Mouse (Mus musculus): ENCODE results near the gene Sdsl. TPM values are rescaled to one million over a fixed set of nuclear protein-coding genes. Genes with fewer than 3 reads are reported as not detected.
"Not testable (repeated sequence)": the region's sequence is repeated elsewhere in the genome, so short reads cannot be mapped to it uniquely, and the experiment has no call there.

Sdsl gene
- polyA plus RNA-seq, 1 experiment from 2014 or later, result 8.6 TPM

GRCm38 (mm10) chr5:120500609-120501008, 28.0 kb upstream of the Sdsl start:
- not testable (repeated sequence) for ATAC-seq (replicated peaks; ENCODE audit: insufficient number of reproducible peaks, low FRiP score, low TSS enrichment); H3K27ac ChIP-seq (ENCODE audit: low read depth, low read length); H3K27me3 ChIP-seq (ENCODE audit: control insufficient read depth, insufficient read depth, low read length); H3K36me3 ChIP-seq (ENCODE audit: control insufficient read depth, insufficient read depth, low read length); H3K9me3 ChIP-seq (replicated peaks; ENCODE audit: control insufficient read depth, low read length); H3K4me2 ChIP-seq; H3K4me3 ChIP-seq (ENCODE audit: low read depth, low read length); H3K9ac ChIP-seq (ENCODE audit: low read depth, low read length)
- peaks cover 12% of the 10 kb centered on the region for H3K4me1 ChIP-seq (ENCODE audit: control insufficient read depth, insufficient read depth, low read length)
- WGBS (ENCODE audit: insufficient replicate concordance), result 85% methylated on average over 9 of the region's 9 CpGs

- 84% methylated on average over 4 of the region's 4 CpGs for WGBS (ENCODE audit: insufficient replicate concordance)
- Histone ChIP-seq H3K4me2 (no peak overlapping the region), H3K9me3 (replicated peaks; ENCODE audit: control insufficient read depth, low read length) (no peaks in the 10 kb centered on the region), H3K27me3 (ENCODE audit: control insufficient read depth, insufficient read depth, low read length) (no peaks in the 10 kb centered on the region), H3K27ac (ENCODE audit: low read depth, low read length) (no peak overlapping the region), H3K9ac (ENCODE audit: low read depth, low read length) (no peak overlapping the region), H3K36me3 (ENCODE audit: control insufficient read depth, insufficient read depth, low read length) (no peaks in the 10 kb centered on the region), H3K4me1 (ENCODE audit: control insufficient read depth, insufficient read depth, low read length) (peaks cover 9% of the 10 kb centered on the region), H3K4me3 (ENCODE audit: low read depth, low read length) (no peak overlapping the region)
- no peak for ATAC-seq (replicated peaks; ENCODE audit: insufficient number of reproducible peaks, low FRiP score, low TSS enrichment)
Observed at GRCm38 (mm10) chr5:120499202-120499601, 26.6 kb upstream of the Sdsl start.

GRCm38 (mm10) chr5:120497071-120497470, 24.5 kb upstream of the Sdsl start:
- H3K4me3 ChIP-seq (ENCODE audit: low read depth, low read length), result no peak overlapping the region
- H3K36me3 ChIP-seq (ENCODE audit: control insufficient read depth, insufficient read depth, low read length), result no peaks in the 10 kb centered on the region
- no peak overlapping the region for H3K4me2 ChIP-seq
- WGBS (ENCODE audit: insufficient replicate concordance), result 82% methylated on average over 3 of the region's 3 CpGs
- H3K4me1 ChIP-seq (ENCODE audit: control insufficient read depth, insufficient read depth, low read length), result peaks cover under 1% of the 10 kb centered on the region
- no peak overlapping the region for H3K27ac ChIP-seq (ENCODE audit: low read depth, low read length)
- no peaks in the 10 kb centered on the region for H3K27me3 ChIP-seq (ENCODE audit: control insufficient read depth, insufficient read depth, low read length)
- no peak overlapping the region for H3K9ac ChIP-seq (ENCODE audit: low read depth, low read length)
- no peak for ATAC-seq (replicated peaks; ENCODE audit: insufficient number of reproducible peaks, low FRiP score, low TSS enrichment)
- no peaks in the 10 kb centered on the region for H3K9me3 ChIP-seq (replicated peaks; ENCODE audit: control insufficient read depth, low read length)

- Histone ChIP-seq H3K4me2 (no peak overlapping the region), H3K36me3 (ENCODE audit: control insufficient read depth, insufficient read depth, low read length) (no peaks in the 10 kb centered on the region), H3K9me3 (replicated peaks; ENCODE audit: control insufficient read depth, low read length) (no peaks in the 10 kb centered on the region), H3K4me3 (ENCODE audit: low read depth, low read length) (no peak overlapping the region), H3K4me1 (ENCODE audit: control insufficient read depth, insufficient read depth, low read length) (no peaks in the 10 kb centered on the region), H3K27ac (ENCODE audit: low read depth, low read length) (no peak overlapping the region), H3K9ac (ENCODE audit: low read depth, low read length) (no peak overlapping the region), H3K27me3 (ENCODE audit: control insufficient read depth, insufficient read depth, low read length) (no peaks in the 10 kb centered on the region)
- WGBS (ENCODE audit: insufficient replicate concordance), result 85% methylated on average over 13 of the region's 13 CpGs
- no peak for ATAC-seq (replicated peaks; ENCODE audit: insufficient number of reproducible peaks, low FRiP score, low TSS enrichment)
Observed at GRCm38 (mm10) chr5:120495703-120496226, 23.2 kb upstream of the Sdsl start.

GRCm38 (mm10) chr5:120495064-120495702, 22.6 kb upstream of the Sdsl start:
- Histone ChIP-seq H3K27me3 (ENCODE audit: control insufficient read depth, insufficient read depth, low read length) (no peaks in the 10 kb centered on the region), H3K36me3 (ENCODE audit: control insufficient read depth, insufficient read depth, low read length) (no peaks in the 10 kb centered on the region), H3K4me3 (ENCODE audit: low read depth, low read length) (no peak overlapping the region), H3K4me2 (no peak overlapping the region), H3K27ac (ENCODE audit: low read depth, low read length) (no peak overlapping the region), H3K4me1 (ENCODE audit: control insufficient read depth, insufficient read depth, low read length) (no peaks in the 10 kb centered on the region), H3K9me3 (replicated peaks; ENCODE audit: control insufficient read depth, low read length) (no peaks in the 10 kb centered on the region), H3K9ac (ENCODE audit: low read depth, low read length) (no peak overlapping the region)
- 67% methylated on average over 10 of the region's 10 CpGs for WGBS (ENCODE audit: insufficient replicate concordance)
- no peak for ATAC-seq (replicated peaks; ENCODE audit: insufficient number of reproducible peaks, low FRiP score, low TSS enrichment)

- no peak overlapping the region for H3K4me2 ChIP-seq
- ATAC-seq (replicated peaks; ENCODE audit: insufficient number of reproducible peaks, low FRiP score, low TSS enrichment), result no peak
- no peak overlapping the region for H3K27ac ChIP-seq (ENCODE audit: low read depth, low read length)
- no peaks in the 10 kb centered on the region for H3K9me3 ChIP-seq (replicated peaks; ENCODE audit: control insufficient read depth, low read length)
- no peak overlapping the region for H3K9ac ChIP-seq (ENCODE audit: low read depth, low read length)
- no peaks in the 10 kb centered on the region for H3K27me3 ChIP-seq (ENCODE audit: control insufficient read depth, insufficient read depth, low read length)
- H3K36me3 ChIP-seq (ENCODE audit: control insufficient read depth, insufficient read depth, low read length), result no peaks in the 10 kb centered on the region
- H3K4me1 ChIP-seq (ENCODE audit: control insufficient read depth, insufficient read depth, low read length), result no peaks in the 10 kb centered on the region
- no peak overlapping the region for H3K4me3 ChIP-seq (ENCODE audit: low read depth, low read length)
- WGBS (ENCODE audit: insufficient replicate concordance), result 78% methylated on average over 9 of the region's 9 CpGs
Observed at GRCm38 (mm10) chr5:120493873-120494395, 21.3 kb upstream of the Sdsl start.

GRCm38 (mm10) chr5:120493440-120493839, 20.8 kb upstream of the Sdsl start:
- H3K4me3 ChIP-seq (ENCODE audit: low read depth, low read length), result no peak overlapping the region
- H3K4me2 ChIP-seq, result no peak overlapping the region
- no peak overlapping the region for H3K27ac ChIP-seq (ENCODE audit: low read depth, low read length)
- 83% methylated on average over 6 of the region's 6 CpGs for WGBS (ENCODE audit: insufficient replicate concordance)
- no peaks in the 10 kb centered on the region for H3K9me3 ChIP-seq (replicated peaks; ENCODE audit: control insufficient read depth, low read length)
- no peaks in the 10 kb centered on the region for H3K27me3 ChIP-seq (ENCODE audit: control insufficient read depth, insufficient read depth, low read length)
- no peaks in the 10 kb centered on the region for H3K36me3 ChIP-seq (ENCODE audit: control insufficient read depth, insufficient read depth, low read length)
- ATAC-seq (replicated peaks; ENCODE audit: insufficient number of reproducible peaks, low FRiP score, low TSS enrichment), result no peak
- H3K4me1 ChIP-seq (ENCODE audit: control insufficient read depth, insufficient read depth, low read length), result no peaks in the 10 kb centered on the region
- H3K9ac ChIP-seq (ENCODE audit: low read depth, low read length), result no peak overlapping the region

- Histone ChIP-seq H3K27ac (ENCODE audit: low read depth, low read length) (no peak overlapping the region), H3K9ac (ENCODE audit: low read depth, low read length) (no peak overlapping the region), H3K4me3 (ENCODE audit: low read depth, low read length) (no peak overlapping the region), H3K4me1 (ENCODE audit: control insufficient read depth, insufficient read depth, low read length) (no peaks in the 10 kb centered on the region), H3K36me3 (ENCODE audit: control insufficient read depth, insufficient read depth, low read length) (0 out of 2 replicates have a peak, but pooled peaks cover under 1% of the 10 kb centered on the region), H3K4me2 (no peak overlapping the region), H3K9me3 (replicated peaks; ENCODE audit: control insufficient read depth, low read length) (no peaks in the 10 kb centered on the region), H3K27me3 (ENCODE audit: control insufficient read depth, insufficient read depth, low read length) (no peaks in the 10 kb centered on the region)
- ATAC-seq (replicated peaks; ENCODE audit: insufficient number of reproducible peaks, low FRiP score, low TSS enrichment), result no peak
- 70% methylated on average over 11 of the region's 11 CpGs for WGBS (ENCODE audit: insufficient replicate concordance)
Observed at GRCm38 (mm10) chr5:120492437-120492836, 19.8 kb upstream of the Sdsl start.

- Histone ChIP-seq H3K9me3 (replicated peaks; ENCODE audit: control insufficient read depth, low read length) (no peaks in the 10 kb centered on the region), H3K4me1 (ENCODE audit: control insufficient read depth, insufficient read depth, low read length) (no peaks in the 10 kb centered on the region), H3K36me3 (ENCODE audit: control insufficient read depth, insufficient read depth, low read length) (peaks cover 7% of the 10 kb centered on the region; the same call in 1 of the 2 replicates), H3K27ac (ENCODE audit: low read depth, low read length) (no peak overlapping the region), H3K27me3 (ENCODE audit: control insufficient read depth, insufficient read depth, low read length) (no peaks in the 10 kb centered on the region), H3K4me2 (no peak overlapping the region), H3K4me3 (ENCODE audit: low read depth, low read length) (no peak overlapping the region), H3K9ac (ENCODE audit: low read depth, low read length) (no peak overlapping the region)
- WGBS (ENCODE audit: insufficient replicate concordance), result 58% methylated on average over 8 of the region's 8 CpGs
- ATAC-seq (replicated peaks; ENCODE audit: insufficient number of reproducible peaks, low FRiP score, low TSS enrichment), result no peak
Observed at GRCm38 (mm10) chr5:120490679-120491192, 18.1 kb upstream of the Sdsl start.

All from heart, embryonic 11.5 days (tissue).